Mouse (Mus musculus): Measurements from ENCODE around the gene Kcnma1. TPM values are rescaled to one million over a fixed set of nuclear protein-coding genes. Genes with fewer than 3 reads are reported as not detected.

Gene Kcnma1
- polyA plus RNA-seq, 1 experiment from 2014 or later: 2.3 TPM

- Histone ChIP-seq H3K27ac (no peak overlapping the region), H3K4me2 (no peak overlapping the region), H3K4me1 (replicated peaks) (no peaks in the 10 kb centered on the region), H3K4me3 (replicated peaks) (no peak overlapping the region), H3K27me3 (no peaks in the 10 kb centered on the region; the same call in 1 of the 2 replicates), H3K9me3 (no peaks in the 10 kb centered on the region), H3K9ac (replicated peaks) (no peak overlapping the region), H3K36me3 (no peaks in the 10 kb centered on the region)
- no peak for ATAC-seq (ENCODE audit: insufficient number of reproducible peaks, insufficient read depth, low FRiP score, low TSS enrichment, low read depth)
- WGBS: 78% methylated on average over 8 of the region's 8 CpGs
These were observed 47.8 kb downstream of the Kcnma1 start for GRCm38 (mm10) chr14:23966471-23966870.

- ATAC-seq (ENCODE audit: insufficient number of reproducible peaks, insufficient read depth, low FRiP score, low TSS enrichment, low read depth): no peak
- Histone ChIP-seq H3K9ac (replicated peaks) (no peak overlapping the region), H3K36me3 (no peaks in the 10 kb centered on the region), H3K27ac (no peak overlapping the region), H3K4me3 (replicated peaks) (no peak overlapping the region), H3K4me2 (no peak overlapping the region), H3K27me3 (no peaks in the 10 kb centered on the region), H3K4me1 (replicated peaks) (no peaks in the 10 kb centered on the region), H3K9me3 (no peaks in the 10 kb centered on the region)
- 87% methylated on average over 11 of the region's 11 CpGs for WGBS
These were observed 55.2 kb downstream of the Kcnma1 start for GRCm38 (mm10) chr14:23959061-23959460.

GRCm38 (mm10) chr14:23957270-23957669, 57.0 kb downstream of the Kcnma1 start:
- H3K4me1 ChIP-seq (replicated peaks): no peaks in the 10 kb centered on the region
- no peak overlapping the region for H3K4me2 ChIP-seq
- H3K27me3 ChIP-seq: no peaks in the 10 kb centered on the region
- 74% methylated on average over 4 of the region's 4 CpGs for WGBS
- H3K9me3 ChIP-seq: no peaks in the 10 kb centered on the region
- H3K27ac ChIP-seq: no peak overlapping the region
- H3K36me3 ChIP-seq: no peaks in the 10 kb centered on the region
- H3K9ac ChIP-seq (replicated peaks): no peak overlapping the region
- ATAC-seq (ENCODE audit: insufficient number of reproducible peaks, insufficient read depth, low FRiP score, low TSS enrichment, low read depth): no peak
- H3K4me3 ChIP-seq (replicated peaks): no peak overlapping the region

GRCm38 (mm10) chr14:23943876-23944275, 70.4 kb downstream of the Kcnma1 start:
- no peak overlapping the region for H3K4me2 ChIP-seq
- no peaks in the 10 kb centered on the region for H3K9me3 ChIP-seq
- H3K27ac ChIP-seq: no peak overlapping the region
- H3K27me3 ChIP-seq: no peaks in the 10 kb centered on the region
- no peak overlapping the region for H3K9ac ChIP-seq (replicated peaks)
- 41% methylated on average over 2 of the region's 2 CpGs for WGBS
- 0 out of 2 replicates have a peak, but pooled peaks cover 11% of the 10 kb centered on the region for H3K4me1 ChIP-seq (replicated peaks)
- H3K4me3 ChIP-seq (replicated peaks): no peak overlapping the region
- ATAC-seq (ENCODE audit: insufficient number of reproducible peaks, insufficient read depth, low FRiP score, low TSS enrichment, low read depth): no peak
- no peaks in the 10 kb centered on the region for H3K36me3 ChIP-seq

- Histone ChIP-seq H3K4me2 (no peak overlapping the region), H3K4me1 (replicated peaks) (0 out of 2 replicates have a peak, but pooled peaks cover 11% of the 10 kb centered on the region), H3K27ac (no peak overlapping the region), H3K9me3 (no peaks in the 10 kb centered on the region), H3K9ac (replicated peaks) (no peak overlapping the region), H3K36me3 (no peaks in the 10 kb centered on the region), H3K4me3 (replicated peaks) (no peak overlapping the region), H3K27me3 (no peaks in the 10 kb centered on the region)
- WGBS: 61% methylated on average over 5 of the region's 5 CpGs
- ATAC-seq (ENCODE audit: insufficient number of reproducible peaks, insufficient read depth, low FRiP score, low TSS enrichment, low read depth): no peak; the same call in 1 of the 2 replicates
These were observed 71.1 kb downstream of the Kcnma1 start for GRCm38 (mm10) chr14:23943152-23943551.

GRCm38 (mm10) chr14:23942103-23942502, 72.2 kb downstream of the Kcnma1 start:
- no peak overlapping the region for H3K4me2 ChIP-seq
- no peak overlapping the region for H3K4me3 ChIP-seq (replicated peaks)
- no peak for ATAC-seq (ENCODE audit: insufficient number of reproducible peaks, insufficient read depth, low FRiP score, low TSS enrichment, low read depth)
- 0 out of 2 replicates have a peak, but pooled peaks cover 11% of the 10 kb centered on the region for H3K4me1 ChIP-seq (replicated peaks)
- H3K27me3 ChIP-seq: no peaks in the 10 kb centered on the region
- no peak overlapping the region for H3K9ac ChIP-seq (replicated peaks)
- H3K27ac ChIP-seq: no peak overlapping the region
- no peaks in the 10 kb centered on the region for H3K9me3 ChIP-seq
- WGBS: 86% methylated on average over 8 of the region's 8 CpGs
- H3K36me3 ChIP-seq: no peaks in the 10 kb centered on the region

- ATAC-seq (ENCODE audit: insufficient number of reproducible peaks, insufficient read depth, low FRiP score, low TSS enrichment, low read depth): no peak
- 70% methylated on average over 6 of the region's 6 CpGs for WGBS
- Histone ChIP-seq H3K9me3 (no peaks in the 10 kb centered on the region), H3K27me3 (no peaks in the 10 kb centered on the region), H3K4me2 (no peak overlapping the region), H3K9ac (replicated peaks) (no peak overlapping the region), H3K36me3 (no peaks in the 10 kb centered on the region), H3K27ac (no peak overlapping the region), H3K4me1 (replicated peaks) (0 out of 2 replicates have a peak, but pooled peaks cover 4% of the 10 kb centered on the region), H3K4me3 (replicated peaks) (no peak overlapping the region)
These were observed 79.3 kb downstream of the Kcnma1 start for GRCm38 (mm10) chr14:23935016-23935415.

GRCm38 (mm10) chr14:23931671-23932071, 82.6 kb downstream of the Kcnma1 start:
- H3K9ac ChIP-seq (replicated peaks): no peak overlapping the region
- no peaks in the 10 kb centered on the region for H3K27me3 ChIP-seq
- no peak overlapping the region for H3K4me3 ChIP-seq (replicated peaks)
- H3K4me2 ChIP-seq: no peak overlapping the region
- H3K36me3 ChIP-seq: no peaks in the 10 kb centered on the region
- H3K4me1 ChIP-seq (replicated peaks): 0 out of 2 replicates have a peak, but pooled peaks cover 4% of the 10 kb centered on the region
- no peak overlapping the region for H3K27ac ChIP-seq
- H3K9me3 ChIP-seq: no peaks in the 10 kb centered on the region
- WGBS: 80% methylated on average over 6 of the region's 6 CpGs
- ATAC-seq (ENCODE audit: insufficient number of reproducible peaks, insufficient read depth, low FRiP score, low TSS enrichment, low read depth): no peak

GRCm38 (mm10) chr14:23929168-23929567, 85.1 kb downstream of the Kcnma1 start:
- H3K4me2 ChIP-seq: no peak overlapping the region
- no peaks in the 10 kb centered on the region for H3K27me3 ChIP-seq
- no peak for ATAC-seq (ENCODE audit: insufficient number of reproducible peaks, insufficient read depth, low FRiP score, low TSS enrichment, low read depth)
- 0 out of 2 replicates have a peak, but pooled peaks cover 4% of the 10 kb centered on the region for H3K4me1 ChIP-seq (replicated peaks)
- H3K27ac ChIP-seq: no peak overlapping the region
- H3K9ac ChIP-seq (replicated peaks): no peak overlapping the region
- H3K36me3 ChIP-seq: no peaks in the 10 kb centered on the region
- no peak overlapping the region for H3K4me3 ChIP-seq (replicated peaks)
- no peaks in the 10 kb centered on the region for H3K9me3 ChIP-seq
- 48% methylated on average over 3 of the region's 3 CpGs for WGBS

GRCm38 (mm10) chr14:23923356-23923755, 90.9 kb downstream of the Kcnma1 start:
- H3K4me3 ChIP-seq (replicated peaks): no peak overlapping the region
- H3K9me3 ChIP-seq: no peaks in the 10 kb centered on the region
- H3K4me1 ChIP-seq (replicated peaks): no peaks in the 10 kb centered on the region
- no peak overlapping the region for H3K27ac ChIP-seq
- no peak for ATAC-seq (ENCODE audit: insufficient number of reproducible peaks, insufficient read depth, low FRiP score, low TSS enrichment, low read depth)
- no peak overlapping the region for H3K4me2 ChIP-seq
- H3K27me3 ChIP-seq: no peaks in the 10 kb centered on the region
- H3K9ac ChIP-seq (replicated peaks): no peak overlapping the region
- WGBS: 88% methylated on average over 2 of the region's 2 CpGs
- no peaks in the 10 kb centered on the region for H3K36me3 ChIP-seq

- no peaks in the 10 kb centered on the region for H3K9me3 ChIP-seq
- no peak overlapping the region for H3K4me3 ChIP-seq (replicated peaks)
- no peaks in the 10 kb centered on the region for H3K4me1 ChIP-seq (replicated peaks)
- no peak overlapping the region for H3K9ac ChIP-seq (replicated peaks)
- H3K36me3 ChIP-seq: no peaks in the 10 kb centered on the region
- WGBS: 87% methylated on average over 3 of the region's 3 CpGs
- no peak for ATAC-seq (ENCODE audit: insufficient number of reproducible peaks, insufficient read depth, low FRiP score, low TSS enrichment, low read depth)
- H3K27me3 ChIP-seq: no peaks in the 10 kb centered on the region
- H3K4me2 ChIP-seq: no peak overlapping the region
- H3K27ac ChIP-seq: no peak overlapping the region
These were observed 91.5 kb downstream of the Kcnma1 start for GRCm38 (mm10) chr14:23922755-23923154.

GRCm38 (mm10) chr14:23911108-23911629, 103.1 kb downstream of the Kcnma1 start:
- 85% methylated on average over 1 of the region's 1 CpGs for WGBS
- Histone ChIP-seq H3K36me3 (no peaks in the 10 kb centered on the region), H3K9me3 (no peaks in the 10 kb centered on the region), H3K27me3 (peaks cover 5% of the 10 kb centered on the region; the same call in 1 of the 2 replicates), H3K27ac (no peak overlapping the region), H3K4me2 (no peak overlapping the region), H3K9ac (replicated peaks) (no peak overlapping the region), H3K4me3 (replicated peaks) (no peak overlapping the region), H3K4me1 (replicated peaks) (no peaks in the 10 kb centered on the region)
- ATAC-seq (ENCODE audit: insufficient number of reproducible peaks, insufficient read depth, low FRiP score, low TSS enrichment, low read depth): no peak

Data from limb, embryonic 12.5 days (tissue).